Mouse (Mus musculus) bone marrow, adult 2 months (tissue): ENCODE measurements around the gene Shisa2.
A peak's percentile ranks its signal among the peaks of the same experiment; 100 is the strongest.

Experiments
- CTCF ChIP-seq: fragments of 200-500 bp; IDR thresholded peaks from 2 replicates; pipeline ENCODE4 v1.5.1; 2011; ENCODE audit warnings: low read length, control low read depth; ENCODE audit not compliant: control insufficient read depth, insufficient read depth
- POLR2A ChIP-seq: fragments of 200-500 bp; IDR thresholded peaks from 2 replicates; pipeline ENCODE4 v1.6.1; 2011; ENCODE audit warnings: low read depth, mild to moderate bottlenecking, control low read depth, low read length, borderline replicate concordance; ENCODE audit not compliant: control insufficient read depth

- TF ChIP-seq CTCF (0 out of 2 replicates have a peak, but pooled peaks have one; percentile 9), POLR2A (no peak)
Measured at GRCm38 (mm10) chr14:59590614-59591013, 34.5 kb upstream of the Shisa2 start.
